Mouse (Mus musculus): ENCODE data around the gene Tmsb10. TPM values are rescaled to one million over a fixed set of nuclear protein-coding genes. Genes with fewer than 3 reads are reported as not detected.

Tmsb10 gene
- total RNA-seq, 2 experiments from 2014 or later = 594 to 750 TPM

DNA sequence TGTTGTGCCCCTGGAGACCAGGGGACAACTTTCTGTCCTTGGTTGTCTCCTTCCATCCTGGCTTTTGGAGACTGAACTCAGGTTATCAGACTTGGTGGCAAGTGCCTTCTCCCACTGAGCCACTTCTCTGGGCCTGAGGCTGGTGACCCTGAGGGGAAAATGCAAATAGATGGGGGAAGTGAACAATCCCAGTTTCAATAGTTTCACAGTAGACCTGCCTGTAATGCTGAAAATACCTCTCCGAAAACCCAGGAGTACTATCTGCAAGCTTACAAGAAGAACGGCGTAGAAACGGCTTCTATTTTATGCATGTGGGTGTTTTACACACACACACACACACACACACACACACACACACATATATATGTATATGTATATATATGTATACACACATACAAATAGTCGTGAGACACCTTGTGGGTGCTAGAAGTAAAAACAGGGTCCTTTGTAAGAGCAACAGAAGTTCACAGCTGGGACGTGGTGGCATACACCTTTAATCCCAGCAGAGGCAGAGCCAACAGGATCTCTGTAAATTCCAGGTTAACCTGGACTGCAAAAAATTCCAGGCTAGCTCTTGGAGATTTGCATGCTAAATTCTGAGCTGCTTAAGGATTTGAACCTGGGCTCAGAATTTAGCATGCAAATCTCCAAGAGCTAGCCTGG lies 44.3 kb downstream of the Tmsb10 start:
- no peak for DNase-seq (ENCODE audit: low spot score in 2 of 2)

DNA sequence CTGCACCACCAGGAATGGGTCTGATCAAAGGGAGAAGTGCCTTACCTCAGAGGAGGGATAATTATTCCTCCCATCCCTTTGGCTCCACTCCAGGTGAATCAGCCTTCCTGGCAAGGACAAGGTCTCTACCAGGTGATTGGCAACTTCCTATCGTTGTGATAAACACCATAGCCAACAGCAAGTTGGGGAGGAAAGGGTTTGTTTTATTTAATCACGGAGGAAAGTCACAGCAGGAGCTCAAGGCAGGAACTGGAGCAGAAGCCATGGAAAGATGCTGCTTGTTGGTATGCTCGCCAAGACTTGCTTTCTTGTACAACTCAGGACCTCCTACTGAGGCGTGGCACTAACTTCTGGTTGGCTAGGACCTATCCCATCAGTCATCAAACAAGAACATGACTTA lies 47.3 kb downstream of the Tmsb10 start:
- no peak for DNase-seq (ENCODE audit: low spot score in 2 of 2)

Other genes with a start within 250 kb of the Tmsb10 start
- 10 to 100 TPM; 29.8 to 31.1 TPM for gene Tcf7l1, start 169.5 kb downstream of the Tmsb10 start, total RNA-seq (2021)
- gene Kcmf1, start 58.8 kb downstream of the Tmsb10 start, total RNA-seq (2021) = 10 to 100 TPM; 72.4 to 78.6 TPM

Data from adrenal gland, postnatal 4 days (tissue).